Mouse (Mus musculus): Measurements from ENCODE around the gene Tuba1c. TPM values are rescaled to one million over a fixed set of nuclear protein-coding genes. Genes with fewer than 3 reads are reported as not detected.
A peak's percentile ranks its signal among the peaks of the same experiment; 100 is the strongest.

Gene Tuba1c
- polyA plus RNA-seq (2015; fragmentation: Nextera tagmentation; extraction: Ambion mirVana): 12.4 and 52.6 TPM in 2 replicates

- WGBS: under 1% methylated on average over 52 of the region's 52 CpGs
- Histone ChIP-seq H3K9ac (replicated peaks) (peak within 1 kb of the TSS; percentile 28), H3K36me3 (no peaks in the 10 kb centered on the region), H3K4me3 (replicated peaks) (peak within 1 kb of the TSS; percentile 42), H3K4me2 (peak within 1 kb of the TSS; percentile 72), H3K4me1 (peaks cover 18% of the 10 kb centered on the region), H3K9me3 (replicated peaks) (no peaks in the 10 kb centered on the region), H3K27me3 (replicated peaks) (peaks cover 20% of the 10 kb centered on the region), H3K27ac (replicated peaks) (peak within 1 kb of the TSS; percentile 45)
- no peak; the same call in 1 of the 2 replicates for ATAC-seq (ENCODE audit: low FRiP score)
These were observed at the start of gene Tuba1c for GRCm38 (mm10) chr15:99029619-99030584. Gene Tuba1c, plus strand, starts transcription at chr15:99029891.

DNA sequence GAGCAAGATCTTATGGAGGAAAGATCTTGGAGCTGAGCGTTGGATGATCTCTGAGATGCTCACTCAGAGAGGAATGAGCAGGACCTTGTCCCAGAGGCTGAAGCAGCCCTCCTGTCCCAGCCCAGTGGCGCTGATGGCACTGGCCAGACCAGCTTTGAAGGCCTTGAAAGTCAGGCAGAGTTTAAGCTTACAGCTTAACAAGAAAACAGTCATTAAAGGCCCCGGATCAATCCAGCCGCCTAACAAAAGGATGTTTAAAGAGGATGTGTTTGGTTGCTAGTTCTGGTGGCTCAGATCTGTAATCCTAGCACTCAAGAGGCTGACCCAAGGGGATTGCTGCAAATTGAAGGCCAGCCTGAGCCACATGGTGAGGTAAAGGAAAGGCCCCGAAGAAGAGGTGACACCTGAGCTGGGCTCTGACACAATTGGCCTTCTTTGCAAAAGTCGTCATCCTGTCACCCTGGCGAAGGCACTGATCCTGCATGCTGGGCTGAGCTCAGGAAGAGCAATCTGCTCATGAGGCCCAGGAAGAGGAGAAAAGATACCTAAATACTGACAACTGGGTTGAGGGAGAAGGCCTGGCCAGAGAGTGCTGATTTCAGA, 49.6 kb upstream of the Tuba1c start:
- no peak for ATAC-seq (ENCODE audit: low FRiP score)
- Histone ChIP-seq H3K27ac (replicated peaks) (peak overlapping the region; percentile 60), H3K9me3 (replicated peaks) (no peaks in the 10 kb centered on the region), H3K27me3 (replicated peaks) (no peaks in the 10 kb centered on the region), H3K4me3 (replicated peaks) (no peak overlapping the region), H3K4me2 (no peak overlapping the region), H3K9ac (replicated peaks) (no peak overlapping the region), H3K4me1 (peaks cover 57% of the 10 kb centered on the region), H3K36me3 (no peaks in the 10 kb centered on the region)
- 44% methylated on average over 7 of the region's 7 CpGs for WGBS

GRCm38 (mm10) chr15:98982100-98982499, 47.6 kb upstream of the Tuba1c start:
- Histone ChIP-seq H3K9me3 (replicated peaks) (no peaks in the 10 kb centered on the region), H3K9ac (replicated peaks) (no peak overlapping the region), H3K27me3 (replicated peaks) (no peaks in the 10 kb centered on the region), H3K4me2 (no peak overlapping the region), H3K4me1 (peaks cover 64% of the 10 kb centered on the region), H3K4me3 (replicated peaks) (no peak overlapping the region), H3K27ac (replicated peaks) (peak overlapping the region; percentile 98), H3K36me3 (no peaks in the 10 kb centered on the region)
- WGBS: 51% methylated on average over 6 of the region's 6 CpGs
- ATAC-seq (ENCODE audit: low FRiP score): no peak

DNA sequence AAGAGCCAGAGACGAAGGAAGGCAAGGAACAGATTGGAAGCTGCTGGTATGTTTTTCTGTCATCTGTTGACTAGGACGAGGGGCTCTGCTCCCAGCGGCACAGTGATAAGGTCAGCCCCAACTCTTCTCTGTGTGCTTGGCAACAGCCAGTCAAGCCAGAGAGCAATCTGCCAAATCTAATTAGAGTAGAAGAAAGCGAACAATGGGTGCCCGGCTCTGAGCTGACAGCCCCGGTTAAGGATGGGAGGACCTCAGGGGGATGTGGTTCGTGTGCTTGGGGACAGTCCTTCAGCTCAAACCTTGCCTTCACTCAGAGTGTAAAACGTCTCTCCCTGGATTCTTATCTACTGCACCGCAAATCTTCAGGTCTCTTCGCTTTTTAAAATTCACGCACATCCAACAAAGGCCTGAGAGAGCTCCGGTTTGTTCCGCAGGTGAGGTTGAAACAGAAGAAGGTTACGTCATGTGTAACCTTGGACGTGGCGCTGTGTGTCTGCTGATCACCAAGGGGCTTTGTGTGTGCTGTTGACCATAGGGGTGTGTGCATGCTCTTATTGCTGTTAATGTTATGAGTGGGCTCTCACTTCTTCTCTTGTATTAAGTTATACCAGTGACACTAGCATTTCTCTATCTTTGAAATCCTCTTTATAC, 46.1 kb upstream of the Tuba1c start:
- Histone ChIP-seq H3K27ac (replicated peaks) (peak overlapping the region; percentile 98), H3K4me3 (replicated peaks) (peak overlapping the region; percentile 45), H3K36me3 (no peaks in the 10 kb centered on the region), H3K9me3 (replicated peaks) (no peaks in the 10 kb centered on the region), H3K4me1 (peaks cover 64% of the 10 kb centered on the region), H3K4me2 (peak overlapping the region; percentile 85), H3K9ac (replicated peaks) (peak overlapping the region; percentile 72), H3K27me3 (replicated peaks) (no peaks in the 10 kb centered on the region)
- WGBS: 12% methylated on average over 16 of the region's 16 CpGs
- peak; percentile 37; the same call in 1 of the 2 replicates for ATAC-seq (ENCODE audit: low FRiP score)

DNA sequence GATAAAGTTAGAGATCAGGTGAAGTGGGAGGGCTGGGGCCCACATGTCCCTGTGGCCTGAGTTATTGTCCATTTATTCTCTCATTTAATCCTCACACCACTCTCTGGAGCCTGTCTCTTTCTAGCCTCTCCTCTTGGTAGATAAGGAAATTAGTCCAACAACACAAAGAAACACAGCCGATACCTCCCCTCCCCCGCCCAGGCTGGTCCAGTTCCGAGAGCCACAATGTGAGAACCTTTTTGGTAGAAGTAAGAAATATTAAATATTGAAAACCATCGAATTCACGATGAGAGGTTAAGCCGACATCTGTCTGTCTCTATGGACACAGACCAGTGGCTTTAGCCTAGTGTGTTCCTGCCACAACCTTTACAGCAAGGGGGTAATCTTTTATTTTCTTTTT, 45.0 kb upstream of the Tuba1c start:
- no peaks in the 10 kb centered on the region for H3K27me3 ChIP-seq (replicated peaks)
- peak overlapping the region; percentile 45 for H3K4me3 ChIP-seq (replicated peaks)
- peak overlapping the region; percentile 85 for H3K4me2 ChIP-seq
- peak overlapping the region; percentile 72 for H3K9ac ChIP-seq (replicated peaks)
- H3K9me3 ChIP-seq (replicated peaks): no peaks in the 10 kb centered on the region
- H3K4me1 ChIP-seq: peaks cover 69% of the 10 kb centered on the region
- WGBS: 15% methylated on average over 6 of the region's 6 CpGs
- no peaks in the 10 kb centered on the region for H3K36me3 ChIP-seq
- peak overlapping the region; percentile 98 for H3K27ac ChIP-seq (replicated peaks)
- ATAC-seq (ENCODE audit: low FRiP score): no peak

GRCm38 (mm10) chr15:98985240-98985981, 44.3 kb upstream of the Tuba1c start:
- peak overlapping the region; percentile 72 for H3K9ac ChIP-seq (replicated peaks)
- WGBS: under 1% methylated on average over 29 of the region's 29 CpGs
- peak overlapping the region; percentile 45 for H3K4me3 ChIP-seq (replicated peaks)
- H3K36me3 ChIP-seq: no peaks in the 10 kb centered on the region
- no peaks in the 10 kb centered on the region for H3K27me3 ChIP-seq (replicated peaks)
- ATAC-seq (ENCODE audit: low FRiP score): peak; percentile 77
- H3K4me2 ChIP-seq: peak overlapping the region; percentile 85
- no peaks in the 10 kb centered on the region for H3K9me3 ChIP-seq (replicated peaks)
- H3K4me1 ChIP-seq: peaks cover 72% of the 10 kb centered on the region
- H3K27ac ChIP-seq (replicated peaks): peak overlapping the region; percentile 98

DNA sequence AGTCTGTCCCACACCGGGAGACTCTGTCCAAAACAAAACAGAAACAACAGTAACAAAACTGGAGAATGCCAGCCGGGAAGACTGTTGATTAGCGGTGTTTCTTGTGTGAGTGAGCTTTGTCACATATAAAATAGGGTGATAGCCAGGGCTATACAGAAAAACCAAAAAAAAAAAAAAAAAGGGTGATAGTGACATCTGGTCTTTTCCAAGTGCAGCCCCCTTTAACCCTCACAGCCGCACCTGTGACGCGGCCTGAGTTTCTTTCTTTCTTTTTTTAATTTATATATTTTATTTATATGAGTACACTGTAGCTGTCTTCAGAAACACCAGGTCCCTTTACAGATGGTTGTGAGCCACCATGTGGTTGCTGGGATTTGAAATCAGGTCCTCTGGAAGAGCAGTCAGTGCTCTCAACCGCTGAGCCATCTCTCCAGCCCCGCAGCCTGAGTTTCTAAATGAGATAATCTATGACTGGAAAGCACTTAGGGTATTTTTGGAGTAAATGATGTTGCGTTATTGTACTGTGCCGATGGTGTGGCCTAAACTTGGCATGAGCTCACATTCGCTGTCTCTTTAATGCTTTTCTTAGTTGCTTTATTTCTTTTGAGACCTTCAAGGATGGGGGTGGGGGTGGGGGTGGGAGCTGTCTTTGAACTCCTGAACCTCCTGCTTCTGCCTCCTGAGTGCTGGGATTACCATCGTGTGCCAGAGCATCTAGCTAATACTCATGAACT, 43.5 kb upstream of the Tuba1c start:
- no peaks in the 10 kb centered on the region for H3K9me3 ChIP-seq (replicated peaks)
- H3K27me3 ChIP-seq (replicated peaks): no peaks in the 10 kb centered on the region
- ATAC-seq (ENCODE audit: low FRiP score): peak; percentile 29; the same call in 1 of the 2 replicates
- peak overlapping the region; percentile 45 for H3K4me3 ChIP-seq (replicated peaks)
- peak overlapping the region; percentile 85 for H3K4me2 ChIP-seq
- 7% methylated on average over 12 of the region's 12 CpGs for WGBS
- H3K4me1 ChIP-seq: peaks cover 79% of the 10 kb centered on the region
- H3K9ac ChIP-seq (replicated peaks): peak overlapping the region; percentile 72
- no peaks in the 10 kb centered on the region for H3K36me3 ChIP-seq
- peak overlapping the region; percentile 98 for H3K27ac ChIP-seq (replicated peaks)

- 6% methylated on average over 7 of the region's 7 CpGs for whole genome bisulfite sequencing
- H3K4me3 ChIP-seq (replicated peaks): peak overlapping the region; percentile 45
- ATAC-seq (ENCODE audit: low FRiP score): no peak
These were observed 42.5 kb upstream of the Tuba1c start for GRCm38 (mm10) chr15:98987077-98987630.

DNA sequence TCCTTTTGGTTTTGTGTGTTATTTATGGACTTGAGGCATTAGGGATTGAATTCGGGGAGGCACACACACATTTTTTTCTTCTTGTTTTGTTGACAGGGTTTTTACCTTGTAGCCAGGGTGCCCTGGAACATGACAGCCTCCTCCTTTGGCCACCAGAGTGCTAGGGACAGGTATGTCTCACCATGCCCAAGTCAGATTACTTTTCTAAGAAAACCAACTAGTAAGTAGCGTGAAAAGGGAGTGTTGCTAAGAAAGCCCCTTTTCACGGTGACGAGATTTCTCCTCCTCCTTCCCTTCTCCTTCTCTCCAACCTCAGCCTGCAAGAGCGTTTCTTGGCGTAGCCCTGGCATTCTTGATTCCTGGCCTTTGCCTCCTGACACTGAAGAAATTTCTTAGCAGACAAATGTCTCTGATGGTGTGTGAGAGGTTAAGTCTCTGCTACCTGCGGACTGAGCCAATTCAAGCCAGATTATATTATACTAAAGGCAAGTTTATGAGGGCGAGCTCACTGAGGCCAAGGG, 42.0 kb upstream of the Tuba1c start:
- H3K9ac ChIP-seq (replicated peaks): peak overlapping the region; percentile 72
- H3K9me3 ChIP-seq (replicated peaks): no peaks in the 10 kb centered on the region
- peaks cover 82% of the 10 kb centered on the region for H3K4me1 ChIP-seq
- no peak for ATAC-seq (ENCODE audit: low FRiP score)
- 16% methylated on average over 8 of the region's 8 CpGs for WGBS
- peak overlapping the region; percentile 45 for H3K4me3 ChIP-seq (replicated peaks)
- H3K4me2 ChIP-seq: peak overlapping the region; percentile 85
- peak overlapping the region; percentile 98 for H3K27ac ChIP-seq (replicated peaks)
- H3K36me3 ChIP-seq: no peaks in the 10 kb centered on the region
- no peaks in the 10 kb centered on the region for H3K27me3 ChIP-seq (replicated peaks)

More at GRCm38 (mm10) chr15:98987077-98987630, 42.5 kb upstream of the Tuba1c start:
- no peaks in the 10 kb centered on the region for H3K36me3 ChIP-seq
- peaks cover 82% of the 10 kb centered on the region for H3K4me1 ChIP-seq
- H3K9ac ChIP-seq (replicated peaks): peak overlapping the region; percentile 72
- H3K27ac ChIP-seq (replicated peaks): peak overlapping the region; percentile 98
- no peaks in the 10 kb centered on the region for H3K27me3 ChIP-seq (replicated peaks)
- H3K4me2 ChIP-seq: peak overlapping the region; percentile 85
- H3K9me3 ChIP-seq (replicated peaks): no peaks in the 10 kb centered on the region

- H3K4me2 ChIP-seq: peak overlapping the region; percentile 85
- no peak overlapping the region for H3K4me3 ChIP-seq (replicated peaks)
- peaks cover 81% of the 10 kb centered on the region for H3K4me1 ChIP-seq
- H3K27me3 ChIP-seq (replicated peaks): no peaks in the 10 kb centered on the region
- H3K9me3 ChIP-seq (replicated peaks): no peaks in the 10 kb centered on the region
- no peaks in the 10 kb centered on the region for H3K36me3 ChIP-seq
- 0 out of 2 replicates have a peak overlapping the region, but pooled peaks have one; percentile 20 for H3K9ac ChIP-seq (replicated peaks)
- ATAC-seq (ENCODE audit: low FRiP score): no peak
- H3K27ac ChIP-seq (replicated peaks): peak overlapping the region; percentile 98
- 52% methylated on average over 3 of the region's 3 CpGs for whole genome bisulfite sequencing
These were observed 40.9 kb upstream of the Tuba1c start for GRCm38 (mm10) chr15:98988787-98989186.

Measured in neural tube, embryonic 15.5 days (tissue).